Mouse (Mus musculus) neural tube, embryonic 13.5 days (tissue): ENCODE measurements around the gene Srpk1. TPM values are rescaled to one million over a fixed set of nuclear protein-coding genes. Genes with fewer than 3 reads are reported as not detected.

ENCODE experiments used
- ATAC-seq: fragments of 200-750 bp; cut with Nextera tagmentation; 2 replicates; pipeline ENCODE4 v1.8.0; 2017; ENCODE audit warnings: low read depth, mild to moderate bottlenecking, moderate TSS enrichment, moderate library complexity
- H3K27ac ChIP-seq: fragments of 300-500 bp; sonication (generic); replicated peaks from 2 replicates; pipeline ENCODE4 v1.5.1; 2015; ENCODE audit warnings: moderate library complexity, mild to moderate bottlenecking, inconsistent platforms
- H3K27me3 ChIP-seq: fragments of 300-500 bp; sonication (generic); 2 replicates; pipeline ENCODE4 v1.6.1; 2015; ENCODE audit warnings: mild to moderate bottlenecking, inconsistent platforms
- H3K36me3 ChIP-seq: fragments of 300-500 bp; sonication (generic); 2 replicates; pipeline ENCODE4 v1.6.1; 2015; ENCODE audit warnings: mild to moderate bottlenecking, inconsistent platforms
- H3K4me1 ChIP-seq: fragments of 300-500 bp; sonication (generic); replicated peaks from 2 replicates; pipeline ENCODE4 v1.6.1; 2015; ENCODE audit warnings: inconsistent platforms
- H3K4me2 ChIP-seq: fragments of 300-500 bp; sonication (generic); 2 replicates; pipeline ENCODE4 v1.6.1; 2015; ENCODE audit warnings: inconsistent platforms, mild to moderate bottlenecking, moderate library complexity
- H3K4me3 ChIP-seq: fragments of 300-500 bp; sonication (generic); 2 replicates; pipeline ENCODE4 v1.5.1; 2015; ENCODE audit warnings: mild to moderate bottlenecking, inconsistent platforms
- H3K9ac ChIP-seq: fragments of 300-500 bp; sonication (generic); 2 replicates; pipeline ENCODE4 v1.6.1; 2015; ENCODE audit warnings: moderate library complexity, mild to moderate bottlenecking, inconsistent platforms
- H3K9me3 ChIP-seq: fragments of 300-500 bp; sonication (generic); 2 replicates; pipeline ENCODE4 v1.6.1; 2016; ENCODE audit warnings: inconsistent platforms
- WGBS: fragments of 180-500 bp; shearing (Covaris S2); methylation state at CpG from one replicate; pipeline ENCODE4 v1.1.7; 2015; 5-methylcytosine and 5-hydroxymethylcytosine counted together
- microRNA-seq: library from miRNA; unstranded; fragments of <30 nt; microRNA quantifications from one replicate; pipeline ENCODE4, GENCODE M21; 2016
- polyA plus RNA-seq: library from polyadenylated mRNA; unstranded; fragments of >200 nt; fragmentation: Nextera tagmentation; extraction: Ambion mirVana; gene quantifications from 2 replicates; pipeline ENCODE4 v1.2.1, GENCODE M21; 2015

The Srpk1 gene
- polyA plus RNA-seq, 1 experiment from 2014 or later, result 91.2 TPM

DNA sequence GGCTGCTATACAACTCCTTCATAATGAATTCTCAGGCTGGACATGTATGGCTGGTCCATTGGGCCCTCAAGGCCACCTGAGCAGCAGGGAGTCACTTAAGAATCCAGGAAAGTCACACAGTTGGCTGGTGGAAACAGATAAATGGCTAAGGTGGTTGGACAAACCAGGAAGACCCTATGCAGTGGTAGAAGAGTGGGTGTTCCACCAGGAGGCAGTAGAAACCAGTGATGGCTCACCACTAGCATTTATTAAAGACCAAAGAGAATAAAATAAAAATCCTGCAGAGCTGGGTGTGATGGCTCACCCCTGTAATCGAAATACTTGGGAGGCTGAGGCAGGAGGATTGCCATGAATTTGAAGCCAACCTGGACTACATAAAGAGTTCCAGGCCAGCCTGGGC is 75.6 kb downstream of the Srpk1 start:
- WGBS, result 81% methylated on average over 1 of the region's 1 CpGs

DNA sequence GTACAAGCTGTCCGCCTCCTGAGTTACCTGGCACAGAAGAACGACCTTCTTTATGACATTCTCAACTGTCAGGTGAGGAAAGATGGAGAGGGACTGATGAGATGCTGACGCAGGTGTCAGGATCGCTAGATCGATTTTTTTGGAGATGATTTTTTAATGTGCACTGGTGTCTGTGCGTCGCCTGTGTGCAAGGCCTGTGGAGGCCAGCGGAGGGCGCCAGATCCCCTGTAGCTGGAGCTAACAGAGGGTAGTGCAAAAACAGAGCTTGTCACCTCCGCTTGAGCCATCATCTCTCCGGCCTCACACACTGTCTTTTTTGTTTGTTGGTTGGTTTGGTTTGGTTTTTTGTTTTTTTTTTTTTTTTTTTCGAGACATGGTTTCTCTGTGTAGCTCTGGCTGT is 84.6 kb downstream of the Srpk1 start:
- Histone ChIP-seq H3K9ac (no peak overlapping the region), H3K4me1 (no peaks in the 10 kb centered on the region), H3K36me3 (no peaks in the 10 kb centered on the region), H3K4me3 (no peak overlapping the region), H3K27ac (no peak overlapping the region), H3K9me3 (peaks cover 26% of the 10 kb centered on the region), H3K27me3 (no peaks in the 10 kb centered on the region), H3K4me2 (no peak overlapping the region)
- 52% methylated on average over 12 of the region's 12 CpGs for WGBS
- ATAC-seq, result no peak

More for the DNA sequence above, 75.6 kb downstream of the Srpk1 start:
- H3K27me3 ChIP-seq, result no peaks in the 10 kb centered on the region
- no peak overlapping the region for H3K4me2 ChIP-seq
- H3K4me1 ChIP-seq, result no peaks in the 10 kb centered on the region
- no peak overlapping the region for H3K4me3 ChIP-seq
- peaks cover 1% of the 10 kb centered on the region for H3K9me3 ChIP-seq
- ATAC-seq, result no peak
- H3K27ac ChIP-seq, result no peak overlapping the region
- H3K36me3 ChIP-seq, result no peaks in the 10 kb centered on the region
- H3K9ac ChIP-seq, result no peak overlapping the region

Small RNA genes within 50 kb of the gene (microRNA-seq; reads per million reads assigned to microRNA genes)
- gene Mir6969, result not detected

Other genes with a start within 250 kb of the Srpk1 start
- 25.1 and 26.6 TPM in 2 replicates for gene Fkbp5, start 105.2 kb downstream of the Srpk1 start, polyA plus RNA-seq
- gene Armc12, start 91.9 kb downstream of the Srpk1 start, polyA plus RNA-seq, result not detected in 2 replicates
- gene Clpsl2, start 73.3 kb downstream of the Srpk1 start, polyA plus RNA-seq, result not detected in 2 replicates
- gene Clps, start 61.9 kb downstream of the Srpk1 start, polyA plus RNA-seq, result not detected in 2 replicates
- gene Lhfpl5, start 47.1 kb downstream of the Srpk1 start, polyA plus RNA-seq, result 7.9 and 8.2 TPM in 2 replicates
- 0.94 and 1.2 TPM in 2 replicates for gene Slc26a8, start 67.5 kb upstream of the Srpk1 start, polyA plus RNA-seq
- gene Mapk14, start 68.6 kb upstream of the Srpk1 start, polyA plus RNA-seq, result 29.0 and 29.4 TPM in 2 replicates
- gene AC170998.1, start 103.4 kb upstream of the Srpk1 start, polyA plus RNA-seq, result 1.7 and 1.8 TPM in 2 replicates
- gene Mapk13, start 146.6 kb upstream of the Srpk1 start, polyA plus RNA-seq, result 0.52 and 1.8 TPM in 2 replicates
- 7.1 and 7.8 TPM in 2 replicates for gene Brpf3, start 178.4 kb upstream of the Srpk1 start, polyA plus RNA-seq
- gene Pnpla1, start 235.7 kb upstream of the Srpk1 start, polyA plus RNA-seq, result not detected in 2 replicates